Mouse (Mus musculus) adrenal gland, adult 2 months (tissue): ENCODE measurements around the gene Elmsan1. TPM values are rescaled to one million over a fixed set of nuclear protein-coding genes. Genes with fewer than 3 reads are reported as not detected.

ENCODE experiments used
- DNase-seq: peaks from one replicate; pipeline ENCODE4 v3.0.0; 2021
- polyA plus RNA-seq: library from polyadenylated mRNA; depleted of rRNA; stranded (reverse); fragments of >200 nt; gene quantifications from 2 replicates; pipeline ENCODE4 v1.2.3, GENCODE M21; 2012
- total RNA-seq, 2 experiments: library from RNA; stranded (reverse); gene quantifications; 2 replicates each; pipeline ENCODE4 v1.2.3; 2021

Gene Elmsan1
- total and polyA plus RNA-seq, 3 experiments = 17.0 to 22.7 (median 20.4) TPM

DNA sequence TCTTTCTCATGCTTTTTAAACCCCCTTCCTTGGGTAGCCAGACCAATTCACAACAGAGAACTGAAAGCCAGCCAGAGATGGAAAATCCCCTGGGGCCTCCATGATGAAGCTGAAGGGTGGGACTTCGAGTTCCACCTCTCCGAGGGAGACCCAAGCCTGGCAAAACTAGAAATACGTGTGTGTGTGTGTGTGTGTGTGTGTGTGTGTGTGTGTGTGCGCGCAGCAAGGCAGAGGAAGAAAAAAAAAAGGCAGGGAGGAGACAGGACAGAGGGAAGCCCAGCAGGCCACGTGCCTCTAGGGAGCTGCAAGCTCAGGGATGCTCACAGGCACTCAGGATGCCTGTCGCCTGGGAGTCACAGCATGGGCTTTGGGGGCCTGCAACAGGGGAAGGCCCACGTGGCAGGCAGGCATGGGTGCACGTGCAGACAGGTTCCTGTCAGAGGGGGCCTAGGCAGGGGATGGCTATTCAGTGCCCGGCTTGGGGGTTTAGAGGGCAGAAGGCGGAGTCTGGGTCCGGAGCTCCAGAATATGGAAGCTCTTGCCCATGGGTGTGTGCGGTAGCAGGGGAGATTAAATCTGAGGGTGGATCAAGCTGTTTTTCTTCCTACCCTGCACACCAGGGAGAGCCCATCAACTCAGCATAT is 42.4 kb downstream of the Elmsan1 start:
- no peak for DNase-seq

GRCm38 (mm10) chr12:84175659-84176061 is 43.0 kb downstream of the Elmsan1 start:
- peak; percentile 95 for DNase-seq

DNA sequence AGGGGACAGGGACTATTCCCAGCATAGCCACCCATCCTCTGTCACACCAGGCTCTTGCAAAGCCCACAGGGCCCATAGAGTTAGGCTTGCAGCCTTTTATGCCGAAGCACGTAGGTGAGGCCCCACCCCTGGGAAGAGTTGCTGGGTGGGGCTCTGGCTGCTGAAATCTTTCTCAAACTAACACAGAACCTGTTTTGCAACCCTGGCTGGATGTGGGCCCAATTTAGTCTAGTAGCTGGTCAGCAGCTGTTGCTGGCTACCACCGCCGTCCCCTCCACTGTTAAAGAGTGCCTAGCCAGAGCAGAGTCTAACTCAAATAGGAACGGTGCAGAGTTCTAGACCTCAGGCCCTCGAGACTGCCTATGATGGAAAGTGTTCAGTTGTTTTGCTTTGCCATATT is 43.8 kb downstream of the Elmsan1 start:
- DNase-seq = peak; percentile 88

GRCm38 (mm10) chr12:84174190-84174811 is 44.4 kb downstream of the Elmsan1 start:
- peak; percentile 85 for DNase-seq

- DNase-seq = no peak
These were observed 45.3 kb downstream of the Elmsan1 start for GRCm38 (mm10) chr12:84173309-84173915.

GRCm38 (mm10) chr12:84172862-84173261 is 45.8 kb downstream of the Elmsan1 start:
- no peak for DNase-seq

DNA sequence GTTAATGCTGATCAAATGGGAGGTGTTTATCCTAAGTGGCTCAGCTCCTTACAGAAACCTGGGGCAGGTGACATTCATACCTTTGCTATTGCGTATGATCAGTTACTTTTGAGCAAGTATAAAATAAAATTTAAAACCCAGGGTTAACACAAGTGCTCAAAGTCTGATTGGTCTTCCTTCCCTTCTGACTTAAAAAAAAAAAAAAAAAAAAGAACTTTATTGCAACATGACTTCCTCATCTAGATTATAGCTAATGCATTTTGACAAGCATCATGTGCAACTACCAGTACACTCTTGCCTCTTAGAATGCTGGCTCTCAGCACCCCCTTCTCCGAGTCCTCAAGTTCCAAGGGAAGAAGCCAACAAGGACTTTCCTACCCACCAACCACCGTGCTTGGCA is 46.5 kb downstream of the Elmsan1 start:
- no peak for DNase-seq

DNA sequence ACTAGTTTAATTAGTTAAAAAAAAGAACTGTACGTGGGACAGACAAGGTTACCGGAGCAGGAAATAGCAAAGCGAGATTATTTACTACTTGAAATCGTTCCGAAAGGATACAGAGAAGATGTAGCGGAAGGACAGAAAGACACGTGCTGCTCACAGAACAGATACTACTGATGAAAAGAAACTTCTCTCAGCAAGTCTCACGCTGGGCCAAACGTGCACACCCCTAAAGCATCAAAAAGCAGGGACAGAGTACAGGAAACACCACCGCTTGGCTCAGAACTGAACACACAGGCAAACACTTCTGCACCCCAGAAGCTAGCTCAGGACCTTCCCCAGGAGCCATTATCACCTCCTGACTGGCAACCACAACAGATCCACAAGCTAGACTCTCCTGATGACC is 48.1 kb downstream of the Elmsan1 start:
- no peak for DNase-seq

- no peak for DNase-seq
These were observed 52.9 kb downstream of the Elmsan1 start for GRCm38 (mm10) chr12:84165631-84166373.

- no peak for DNase-seq
These were observed 55.0 kb downstream of the Elmsan1 start for GRCm38 (mm10) chr12:84163586-84164110.

- DNase-seq = no peak
These were observed 55.5 kb downstream of the Elmsan1 start for GRCm38 (mm10) chr12:84163133-84163532.

GRCm38 (mm10) chr12:84161616-84162433 is 56.9 kb downstream of the Elmsan1 start:
- DNase-seq = no peak

DNA sequence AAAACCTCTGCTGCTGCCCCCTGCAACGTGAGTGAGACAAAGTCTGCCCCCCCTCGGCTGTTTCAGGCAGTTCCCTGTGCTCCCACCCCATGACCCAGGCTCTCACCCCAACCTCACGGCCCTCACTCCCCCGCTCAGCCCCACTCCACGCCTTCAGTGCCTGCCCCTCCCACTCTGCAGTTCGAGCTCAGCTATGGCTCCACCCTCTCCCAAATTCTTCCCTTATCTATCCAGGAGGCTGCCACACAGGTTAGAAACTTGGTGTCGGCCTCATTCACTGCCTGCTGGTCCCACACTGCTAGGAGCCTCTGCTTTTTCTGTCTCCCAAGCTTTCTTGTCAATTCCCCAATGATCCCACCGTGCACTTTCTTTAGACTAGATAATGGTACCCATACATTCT is 57.6 kb downstream of the Elmsan1 start:
- no peak for DNase-seq

DNA sequence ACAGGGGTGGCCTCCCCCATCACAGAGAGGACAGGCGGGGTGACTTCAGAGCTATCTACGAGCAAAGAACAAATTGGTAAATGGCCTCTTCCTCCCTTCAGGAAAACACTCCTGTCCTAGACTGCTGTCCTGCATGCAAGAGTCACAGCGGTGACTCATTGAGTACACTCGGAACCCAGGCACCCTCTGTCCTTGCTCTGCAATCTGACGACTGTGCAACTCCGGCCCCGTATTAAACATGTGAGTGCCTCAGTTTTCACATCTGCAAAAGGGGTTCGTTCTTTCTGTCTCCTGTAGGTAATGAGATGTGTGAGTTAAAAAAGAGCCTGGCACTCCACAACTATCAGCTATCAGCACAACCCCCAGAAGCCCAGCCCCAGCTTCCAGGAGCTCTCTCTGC is 58.2 kb downstream of the Elmsan1 start:
- DNase-seq = peak; percentile 46

DNA sequence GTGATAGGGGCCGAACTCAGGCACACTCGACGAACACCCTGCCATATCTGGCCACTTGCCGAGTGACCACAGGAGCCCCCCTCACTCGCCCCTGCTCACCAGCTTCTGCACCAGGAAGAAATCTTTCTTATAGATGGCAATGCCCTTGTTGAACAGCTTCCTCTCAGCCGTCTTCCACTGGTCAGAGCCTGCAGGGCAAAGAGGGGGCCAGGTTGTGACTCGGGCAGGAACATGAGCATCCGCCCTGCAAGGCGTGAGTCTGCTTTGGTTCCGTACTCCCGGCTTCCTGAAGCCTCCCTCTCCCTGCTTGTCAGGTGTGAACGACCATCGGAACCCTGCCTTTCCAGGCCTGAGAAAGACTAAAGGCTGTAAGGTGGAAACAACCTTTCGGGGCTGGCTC is 60.5 kb downstream of the Elmsan1 start:
- DNase-seq = no peak

DNA sequence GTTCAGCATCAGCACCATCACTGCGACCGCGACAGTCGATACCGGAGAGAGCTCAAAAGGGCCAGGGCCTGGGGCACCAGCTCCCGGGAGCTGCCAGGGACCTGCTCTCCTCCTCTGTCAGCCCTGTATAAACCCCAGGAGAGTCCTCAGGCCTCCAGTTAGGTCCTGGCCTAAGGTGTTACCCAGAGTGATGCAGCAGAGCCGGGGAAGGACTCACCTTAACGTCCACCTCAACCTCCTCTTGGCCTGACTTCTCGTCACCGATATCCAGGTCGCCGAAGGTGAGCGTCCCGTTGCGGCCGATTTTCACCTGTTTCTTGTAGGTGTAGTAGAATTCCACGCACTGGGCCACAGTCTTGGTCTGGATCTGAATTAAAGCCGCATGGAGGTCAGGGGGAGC is 62.5 kb downstream of the Elmsan1 start:
- DNase-seq = no peak

DNA sequence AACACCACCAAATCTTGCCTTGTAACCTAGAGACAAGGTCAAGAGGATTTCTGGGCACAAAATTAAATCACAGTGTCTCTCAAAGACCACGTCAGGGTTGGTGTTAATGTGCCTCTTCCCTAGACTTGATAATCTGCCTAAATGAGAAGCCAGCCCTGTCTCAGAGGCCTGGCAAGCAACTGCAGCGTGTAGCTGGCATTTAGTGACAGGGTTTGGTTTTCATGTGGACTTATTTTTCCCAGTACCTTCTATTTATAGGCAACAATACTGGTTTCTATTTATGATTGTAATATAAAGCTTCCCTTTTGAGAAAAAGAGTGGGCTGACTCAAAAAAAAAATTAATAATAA is 63.2 kb downstream of the Elmsan1 start:
- DNase-seq = no peak

- DNase-seq = peak; percentile 60
These were observed 63.7 kb downstream of the Elmsan1 start for GRCm38 (mm10) chr12:84154786-84155522.

DNA sequence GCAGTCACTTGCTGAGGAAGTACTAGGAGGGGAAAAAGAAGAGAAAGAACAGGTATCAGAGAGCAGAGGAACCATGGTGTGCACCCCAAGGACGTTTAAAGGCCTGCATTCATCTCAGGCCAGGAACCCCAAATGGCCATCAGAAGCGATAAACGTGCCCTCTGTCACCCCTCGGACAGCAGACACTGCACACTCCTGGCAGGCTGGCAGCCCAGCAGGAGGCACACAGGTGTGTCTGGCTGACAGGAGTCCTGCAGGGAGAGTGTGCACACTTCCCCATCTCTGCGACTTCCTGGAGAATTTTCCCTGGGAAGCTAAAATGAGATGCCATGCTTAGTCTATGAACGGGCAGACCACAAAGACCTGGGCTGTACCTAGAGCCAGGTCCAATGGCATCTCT is 65.3 kb downstream of the Elmsan1 start:
- no peak for DNase-seq

DNA sequence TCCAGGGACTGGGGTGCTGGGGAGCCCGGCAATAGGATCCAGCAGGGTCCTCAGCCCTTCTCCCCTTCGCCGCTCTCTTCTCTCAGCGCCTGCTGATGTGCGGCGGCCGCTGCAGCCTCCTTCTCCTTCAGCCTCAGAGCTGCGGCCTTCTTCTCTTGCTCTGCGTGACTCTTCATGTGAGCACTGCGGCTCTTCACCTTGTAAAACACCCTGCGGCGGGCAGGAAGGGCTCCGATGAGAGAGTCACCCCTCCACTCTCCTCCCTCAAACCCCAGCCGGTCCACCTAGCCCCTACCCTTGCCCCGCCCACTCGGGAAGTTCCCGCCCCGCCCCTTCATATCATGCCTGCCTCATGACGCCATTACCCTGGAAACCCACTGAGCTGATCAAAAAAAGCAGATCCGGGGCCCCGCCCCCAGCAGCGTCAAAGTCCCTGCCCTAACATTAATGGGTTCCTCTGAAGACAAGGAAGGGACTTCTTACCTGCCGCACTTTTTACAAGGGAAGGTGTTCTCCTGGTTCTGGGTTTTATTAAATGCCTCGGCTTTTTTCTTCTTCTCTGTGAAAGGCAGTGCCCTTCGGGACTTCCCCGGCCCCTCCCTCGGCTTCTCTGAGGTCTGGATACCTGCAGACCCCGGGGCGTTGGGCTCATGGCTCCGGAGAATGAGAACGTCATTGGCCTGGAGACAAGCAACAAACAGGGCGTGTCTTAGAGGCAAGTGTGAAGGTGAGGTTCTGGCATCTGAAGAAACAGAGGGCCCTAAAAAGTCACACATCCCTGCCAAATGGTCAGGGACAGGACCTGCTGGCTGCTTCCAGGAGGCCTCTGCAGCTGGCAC is 66.1 kb downstream of the Elmsan1 start:
- DNase-seq = peak; percentile 37
